Mouse (Mus musculus): ENCODE data around the gene Pip5kl1.

DNA sequence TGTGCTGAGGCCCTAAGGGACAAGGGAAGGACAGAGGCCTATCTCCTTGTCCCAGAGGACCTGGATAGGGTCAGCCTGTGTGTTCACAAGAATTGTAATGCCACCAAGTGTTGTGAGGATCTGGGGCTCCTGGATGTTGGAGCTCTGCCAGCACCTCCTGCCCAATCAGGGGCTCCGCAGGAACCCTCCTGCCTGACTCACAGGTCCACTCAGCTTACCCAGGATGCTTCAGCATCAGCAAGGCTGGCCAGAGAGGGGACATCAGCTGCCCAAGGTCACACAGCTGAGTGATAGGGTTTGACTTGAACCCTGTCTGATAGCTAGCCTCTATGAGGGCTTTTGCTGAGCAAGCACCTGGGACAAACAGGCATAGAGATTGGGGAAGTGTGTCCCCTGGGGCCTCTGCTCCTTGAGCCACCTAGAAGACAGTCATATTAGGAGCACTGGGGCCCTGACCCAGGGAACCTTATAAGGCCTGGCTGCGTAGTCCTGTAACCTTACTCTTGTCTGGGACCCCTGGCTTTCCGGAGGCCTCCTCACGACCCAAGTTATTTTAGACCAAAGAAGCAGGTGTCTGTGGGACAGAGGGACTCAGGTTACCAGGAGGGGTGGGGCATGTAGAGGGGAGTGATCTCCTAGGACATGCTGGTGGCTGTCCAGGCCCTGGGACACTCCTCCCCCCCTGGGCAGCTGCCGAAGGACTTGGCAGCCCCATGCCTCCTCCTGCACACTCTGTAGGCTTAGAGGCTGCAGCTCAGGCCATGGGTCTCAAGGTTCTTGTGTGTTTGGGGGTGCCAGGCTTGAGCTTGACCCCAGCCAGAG is 51.5 kb downstream of the Pip5kl1 start:
- TF ChIP-seq CTCF (IDR thresholded peaks at IDR 0.05) (no peak), POLR2A (IDR thresholded peaks at IDR 0.05; ENCODE audit: insufficient read depth, low read depth, low read length) (peak; percentile 42; the same call in 1 of the 2 replicates), EP300 (IDR thresholded peaks at IDR 0.05; ENCODE audit: insufficient read depth, low read depth, low read length) (0 out of 2 replicates have a peak, but pooled peaks have one; percentile 16)

Data from heart, adult 2 months (tissue).